Mouse (Mus musculus) forebrain, embryonic 14.5 days (tissue): ENCODE measurements at regions not wholly inside any gene's neighbourhood (a gene's known extent, or its start where the extent isn't known, plus 50 kb on each side); places are given as distances from the start of the nearest gene placed in this dataset.

ENCODE experiments used
- ATAC-seq: fragments of 200-750 bp; cut with Nextera tagmentation; 2 replicates; pipeline ENCODE4 v1.8.0; 2017; ENCODE audit warnings: mild to moderate bottlenecking, moderate library complexity
- DNase-seq: peaks from one replicate; pipeline ENCODE4 v3.0.0-alpha.2; 2015; ENCODE audit warnings: low spot score
- H3K27ac ChIP-seq: fragments of 300-500 bp; sonication (generic); 2 replicates; pipeline ENCODE4 v1.5.1; 2014; ENCODE audit warnings: low read depth, mild to moderate bottlenecking, control low read depth, low read length, moderate library complexity
- H3K27me3 ChIP-seq: fragments of 300-500 bp; sonication (generic); replicated peaks from 2 replicates; pipeline ENCODE4 v1.6.1; 2014; ENCODE audit warnings: low read length, control low read depth, mixed read lengths; ENCODE audit not compliant: control insufficient read depth, insufficient read depth
- H3K36me3 ChIP-seq: fragments of 300-500 bp; sonication (generic); 2 replicates; pipeline ENCODE4 v1.6.1; 2014; ENCODE audit warnings: low read length, control low read depth; ENCODE audit not compliant: control insufficient read depth, insufficient read depth
- H3K4me1 ChIP-seq: fragments of 300-500 bp; sonication (generic); 2 replicates; pipeline ENCODE4 v1.6.1; 2014; ENCODE audit warnings: antibody characterized with exemption, low read length, control low read depth; ENCODE audit not compliant: control insufficient read depth, insufficient read depth
- H3K4me2 ChIP-seq: fragments of 300-500 bp; sonication (generic); 2 replicates; pipeline ENCODE4 v1.6.1; 2014; ENCODE audit warnings: mild to moderate bottlenecking, control low read depth, low read length
- H3K4me3 ChIP-seq: fragments of 300-500 bp; sonication (generic); 2 replicates; pipeline ENCODE4 v1.5.1; 2014; ENCODE audit warnings: low read depth, low read length, control low read depth
- H3K9ac ChIP-seq: fragments of 300-500 bp; sonication (generic); 2 replicates; pipeline ENCODE4 v1.6.1; 2014; ENCODE audit warnings: mild to moderate bottlenecking, low read length, control low read depth, moderate library complexity
- H3K9me3 ChIP-seq: fragments of 300-500 bp; sonication (generic); replicated peaks from 2 replicates; pipeline ENCODE4 v1.6.1; 2016; ENCODE audit warnings: low read length, control low read depth, mixed read lengths; ENCODE audit not compliant: control insufficient read depth
- whole genome bisulfite sequencing: fragments of 180-500 bp; shearing (Covaris S2); extraction: QIAGEN DNeasy Blood & Tissue Kit; methylation state at CpG from one replicate; pipeline ENCODE4 v1.1.7; 2014; 5-methylcytosine and 5-hydroxymethylcytosine counted together

DNA sequence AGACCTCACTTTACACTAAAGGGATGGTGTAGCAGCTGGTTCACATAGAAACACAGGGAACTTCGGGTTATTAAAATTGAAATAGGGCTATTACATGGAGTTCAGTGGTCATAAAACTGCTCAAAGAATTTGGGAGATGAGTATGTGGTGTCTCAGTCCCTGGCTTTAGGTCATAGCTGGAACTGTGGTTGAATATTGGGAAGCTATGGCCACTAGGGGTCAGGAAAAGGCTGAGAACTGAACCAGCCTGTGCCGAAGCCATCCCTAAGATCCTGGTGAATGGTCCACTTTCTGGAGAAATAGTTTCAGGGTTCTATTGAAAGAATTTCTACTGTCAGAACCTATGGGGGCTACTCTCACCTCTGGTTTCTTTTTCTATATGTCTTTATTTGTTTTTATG, 229.0 kb downstream of the Ankrd50 start:
- ATAC-seq (0 out of 2 replicates have a peak, but pooled peaks have one; percentile 27), DNase-seq (peak; percentile 71)
- Histone ChIP-seq H3K9ac (no peak overlapping the region), H3K27ac (no peak overlapping the region), H3K36me3 (no peaks in the 10 kb centered on the region), H3K4me3 (no peak overlapping the region), H3K9me3 (no peaks in the 10 kb centered on the region), H3K4me2 (no peak overlapping the region), H3K4me1 (no peaks in the 10 kb centered on the region; the same call in 1 of the 2 replicates), H3K27me3 (no peaks in the 10 kb centered on the region)
- 8% methylated on average over 2 of the region's 2 CpGs for WGBS

- H3K4me3 ChIP-seq = no peak overlapping the region
- H3K4me1 ChIP-seq = no peaks in the 10 kb centered on the region; the same call in 1 of the 2 replicates
- ATAC-seq = peak; percentile 91
- H3K9ac ChIP-seq = no peak overlapping the region
- no peaks in the 10 kb centered on the region for H3K9me3 ChIP-seq
- H3K27ac ChIP-seq = no peak overlapping the region
- peak; percentile 93 for DNase-seq
- no peaks in the 10 kb centered on the region for H3K27me3 ChIP-seq
- no peak overlapping the region for H3K4me2 ChIP-seq
- H3K36me3 ChIP-seq = no peaks in the 10 kb centered on the region
- WGBS = 56% methylated on average over 2 of the region's 2 CpGs
These were observed 229.7 kb downstream of the Ankrd50 start for GRCm38 (mm10) chr3:38254896-38255295.

- ATAC-seq (no peak), DNase-seq (no peak)
- Histone ChIP-seq H3K27ac (no peak overlapping the region), H3K36me3 (no peaks in the 10 kb centered on the region), H3K27me3 (no peaks in the 10 kb centered on the region), H3K4me1 (no peaks in the 10 kb centered on the region), H3K4me2 (no peak overlapping the region), H3K9me3 (no peaks in the 10 kb centered on the region), H3K4me3 (no peak overlapping the region), H3K9ac (no peak overlapping the region)
- WGBS = 83% methylated on average over 2 of the region's 2 CpGs
These were observed 233.1 kb downstream of the Ankrd50 start for GRCm38 (mm10) chr3:38251592-38251991.

- no peak for DNase-seq
These were observed 234.1 kb downstream of the Ankrd50 start for GRCm38 (mm10) chr3:38250552-38250951.

GRCm38 (mm10) chr3:38248941-38249340, 235.7 kb downstream of the Ankrd50 start:
- no peak overlapping the region for H3K4me2 ChIP-seq
- ATAC-seq = no peak
- DNase-seq = no peak
- H3K27me3 ChIP-seq = no peaks in the 10 kb centered on the region
- H3K36me3 ChIP-seq = no peaks in the 10 kb centered on the region
- no peaks in the 10 kb centered on the region for H3K4me1 ChIP-seq
- H3K9me3 ChIP-seq = no peaks in the 10 kb centered on the region
- no peak overlapping the region for H3K9ac ChIP-seq
- no peak overlapping the region for H3K27ac ChIP-seq
- 88% methylated on average over 1 of the region's 1 CpGs for WGBS
- H3K4me3 ChIP-seq = no peak overlapping the region

More at GRCm38 (mm10) chr3:38250552-38250951, 234.1 kb downstream of the Ankrd50 start:
- ATAC-seq = no peak
- Histone ChIP-seq H3K9me3 (no peaks in the 10 kb centered on the region), H3K27me3 (no peaks in the 10 kb centered on the region), H3K4me2 (no peak overlapping the region), H3K36me3 (no peaks in the 10 kb centered on the region), H3K9ac (no peak overlapping the region), H3K27ac (no peak overlapping the region), H3K4me3 (no peak overlapping the region), H3K4me1 (no peaks in the 10 kb centered on the region)
- 71% methylated on average over 5 of the region's 5 CpGs for WGBS

- DNase-seq (no peak), ATAC-seq (no peak)
- H3K4me2 ChIP-seq = no peak overlapping the region
- no peak overlapping the region for H3K9ac ChIP-seq
- WGBS = 81% methylated on average over 2 of the region's 2 CpGs
- no peaks in the 10 kb centered on the region for H3K27me3 ChIP-seq
- no peaks in the 10 kb centered on the region for H3K36me3 ChIP-seq
- H3K4me3 ChIP-seq = no peak overlapping the region
- no peaks in the 10 kb centered on the region for H3K4me1 ChIP-seq
- no peak overlapping the region for H3K27ac ChIP-seq
- no peaks in the 10 kb centered on the region for H3K9me3 ChIP-seq
These were observed 238.2 kb downstream of the Ankrd50 start for GRCm38 (mm10) chr3:38246439-38246838.

DNA sequence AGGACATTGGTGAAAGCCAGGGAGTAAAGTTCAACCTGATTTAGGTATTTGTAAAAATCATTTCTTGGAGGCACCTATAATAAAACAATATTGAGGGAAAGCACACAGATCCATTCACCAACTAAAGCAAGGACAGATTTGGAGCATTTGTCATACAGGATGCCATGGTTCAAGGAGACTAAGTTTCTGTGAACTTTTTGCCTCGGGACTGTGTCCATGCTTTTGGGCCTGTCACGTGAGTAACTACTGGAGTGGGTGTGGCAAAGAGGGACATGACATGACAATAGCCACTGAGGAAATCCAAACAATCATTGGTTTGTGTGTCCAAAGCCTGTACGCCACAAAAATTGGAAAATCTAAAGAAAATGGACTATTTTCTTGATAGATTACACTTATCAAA, 241.4 kb downstream of the Ankrd50 start:
- DNase-seq (no peak), ATAC-seq (no peak)
- Histone ChIP-seq H3K9me3 (no peaks in the 10 kb centered on the region), H3K27ac (no peak overlapping the region), H3K4me2 (no peak overlapping the region), H3K4me1 (no peaks in the 10 kb centered on the region), H3K36me3 (no peaks in the 10 kb centered on the region), H3K27me3 (no peaks in the 10 kb centered on the region), H3K4me3 (no peak overlapping the region), H3K9ac (no peak overlapping the region)
- WGBS = 93% methylated on average over 3 of the region's 3 CpGs

DNA sequence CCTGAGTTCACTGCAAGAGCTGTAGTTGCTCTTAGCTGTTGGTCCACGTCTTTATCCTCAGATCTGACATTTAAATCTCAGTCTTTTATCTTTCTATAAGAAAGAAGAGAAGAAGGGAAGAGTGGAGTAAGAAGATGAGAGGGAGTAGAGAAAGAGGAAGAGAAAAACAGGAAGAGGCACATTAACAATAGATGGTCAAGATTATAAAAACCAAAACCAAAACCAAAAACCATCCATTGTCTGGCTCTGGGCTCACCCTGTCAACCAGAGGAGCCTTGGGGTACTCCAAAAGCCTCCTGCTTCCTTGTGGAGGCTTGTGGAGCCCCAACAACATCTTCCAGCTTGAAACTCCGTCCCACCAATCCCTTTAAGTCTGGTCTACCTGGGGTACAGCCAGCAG, 247.0 kb downstream of the Ankrd50 start:
- H3K36me3 ChIP-seq = no peaks in the 10 kb centered on the region
- DNase-seq (no peak), ATAC-seq (no peak)
- 67% methylated on average over 2 of the region's 2 CpGs for WGBS
- H3K4me2 ChIP-seq = no peak overlapping the region
- H3K9me3 ChIP-seq = no peaks in the 10 kb centered on the region
- H3K27me3 ChIP-seq = no peaks in the 10 kb centered on the region
- peaks cover 6% of the 10 kb centered on the region for H3K4me1 ChIP-seq
- H3K27ac ChIP-seq = no peak overlapping the region
- no peak overlapping the region for H3K9ac ChIP-seq
- H3K4me3 ChIP-seq = no peak overlapping the region

GRCm38 (mm10) chr3:38235736-38236083, 248.9 kb downstream of the Ankrd50 start:
- no peak overlapping the region for H3K27ac ChIP-seq
- DNase-seq = no peak
- no peak overlapping the region for H3K4me2 ChIP-seq
- H3K4me3 ChIP-seq = no peak overlapping the region
- no peak for ATAC-seq
- no peaks in the 10 kb centered on the region for H3K27me3 ChIP-seq
- H3K36me3 ChIP-seq = no peaks in the 10 kb centered on the region
- peaks cover 17% of the 10 kb centered on the region for H3K4me1 ChIP-seq
- H3K9me3 ChIP-seq = no peaks in the 10 kb centered on the region
- WGBS = 85% methylated on average over 9 of the region's 9 CpGs
- H3K9ac ChIP-seq = no peak overlapping the region
